Mouse (Mus musculus): ENCODE measurements at regions not wholly inside any gene's neighbourhood (a gene's known extent, or its start where the extent isn't known, plus 50 kb on each side); places are given as distances from the start of the nearest gene placed in this dataset.
"Not testable (repeated sequence)": the region's sequence is repeated elsewhere in the genome, so short reads cannot be mapped to it uniquely, and the experiment has no call there.

DNA sequence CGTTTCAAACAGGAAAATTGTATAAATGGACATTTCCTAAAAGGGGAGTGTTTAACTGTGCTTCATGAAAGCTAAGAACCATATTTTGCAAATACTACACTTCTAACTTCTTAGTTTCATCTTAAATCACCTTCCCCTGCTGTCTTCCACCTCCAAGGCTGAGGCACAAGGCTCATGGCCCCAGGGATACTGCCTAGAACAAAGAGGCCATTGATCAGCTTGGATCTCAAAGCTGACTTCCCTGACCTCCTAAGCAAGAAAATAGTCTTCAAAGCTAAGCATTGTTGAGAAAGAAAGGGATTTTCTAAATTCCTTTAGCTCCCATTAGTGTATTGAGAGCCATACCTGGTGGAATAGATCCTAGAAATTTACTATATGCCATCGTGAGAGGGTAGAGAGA lies 501.6 kb downstream of the Bnc2 start:
- Histone ChIP-seq H3K9ac (ENCODE audit: low read depth, low read length) (no peak overlapping the region), H3K9me3 (ENCODE audit: control insufficient read depth) (no peaks in the 10 kb centered on the region), H3K4me1 (replicated peaks; ENCODE audit: control insufficient read depth, insufficient read depth, low read length) (no peaks in the 10 kb centered on the region), H3K27me3 (replicated peaks; ENCODE audit: control insufficient read depth, insufficient read depth, low read length) (no peaks in the 10 kb centered on the region), H3K36me3 (ENCODE audit: control insufficient read depth, insufficient read depth) (no peaks in the 10 kb centered on the region), H3K4me3 (ENCODE audit: low read depth, low read length) (no peak overlapping the region), H3K4me2 (replicated peaks; ENCODE audit: low read depth) (no peak overlapping the region), H3K27ac (ENCODE audit: low read depth, low read length) (no peak overlapping the region)
- TF ChIP-seq CTCF (IDR thresholded peaks at IDR 0.05; ENCODE audit: low read depth), result no peak
- no peak for ATAC-seq
- 71% methylated on average over 2 of the region's 2 CpGs for WGBS

DNA sequence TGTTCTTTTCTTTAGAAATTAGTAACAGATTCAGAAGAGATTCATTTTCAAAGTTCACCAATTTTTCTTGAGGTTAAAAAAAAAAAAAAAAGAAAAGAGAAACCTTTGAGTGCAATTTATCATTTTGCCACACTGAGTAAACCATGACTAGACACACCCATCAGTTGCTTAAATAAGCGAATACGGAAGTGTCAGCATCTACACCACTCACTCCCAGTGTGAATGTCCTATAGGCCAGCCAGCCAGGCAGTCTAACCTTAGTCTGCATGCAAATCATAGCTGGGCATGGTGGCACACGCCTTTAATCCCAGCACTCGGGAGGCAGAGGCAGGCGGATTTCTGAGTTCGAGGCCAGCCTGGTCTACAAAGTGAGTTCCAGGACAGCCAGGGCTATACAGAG lies 498.6 kb downstream of the Bnc2 start:
- not testable (repeated sequence) for H3K9ac ChIP-seq (ENCODE audit: low read depth, low read length); ATAC-seq; H3K36me3 ChIP-seq (ENCODE audit: control insufficient read depth, insufficient read depth); H3K9me3 ChIP-seq (ENCODE audit: control insufficient read depth); H3K27ac ChIP-seq (ENCODE audit: low read depth, low read length); H3K4me1 ChIP-seq (replicated peaks; ENCODE audit: control insufficient read depth, insufficient read depth, low read length); H3K4me2 ChIP-seq (replicated peaks; ENCODE audit: low read depth); H3K27me3 ChIP-seq (replicated peaks; ENCODE audit: control insufficient read depth, insufficient read depth, low read length); H3K4me3 ChIP-seq (ENCODE audit: low read depth, low read length)
- 76% methylated on average over 6 of the region's 6 CpGs for WGBS

DNA sequence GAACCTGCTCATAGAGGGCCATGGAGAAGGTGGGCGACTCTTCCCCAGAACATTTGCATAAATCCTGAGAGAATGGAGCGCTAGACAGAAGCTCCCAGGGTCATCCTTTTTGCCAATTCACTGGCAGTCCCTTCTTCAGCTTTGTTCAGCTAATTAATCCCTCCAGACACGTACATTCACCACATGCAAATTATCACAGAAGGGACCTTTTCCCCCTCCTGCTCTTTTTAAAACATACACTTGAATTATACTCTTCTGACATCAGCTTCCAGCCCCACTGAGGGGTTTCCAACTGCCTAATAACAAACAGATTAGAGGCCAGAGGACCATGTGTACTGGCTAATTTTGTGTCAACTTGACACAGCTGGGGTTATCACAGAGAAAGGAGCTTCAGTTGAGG lies 497.2 kb downstream of the Bnc2 start:
- H3K9me3 ChIP-seq (ENCODE audit: control insufficient read depth), result 0 out of 2 replicates have a peak, but pooled peaks cover 3% of the 10 kb centered on the region
- ATAC-seq, result no peak
- no peak overlapping the region for H3K4me3 ChIP-seq (ENCODE audit: low read depth, low read length)
- H3K4me1 ChIP-seq (replicated peaks; ENCODE audit: control insufficient read depth, insufficient read depth, low read length), result no peaks in the 10 kb centered on the region
- no peaks in the 10 kb centered on the region for H3K27me3 ChIP-seq (replicated peaks; ENCODE audit: control insufficient read depth, insufficient read depth, low read length)
- TF ChIP-seq CTCF (IDR thresholded peaks at IDR 0.05; ENCODE audit: low read depth), result no peak
- no peak overlapping the region for H3K27ac ChIP-seq (ENCODE audit: low read depth, low read length)
- H3K9ac ChIP-seq (ENCODE audit: low read depth, low read length), result no peak overlapping the region
- H3K4me2 ChIP-seq (replicated peaks; ENCODE audit: low read depth), result no peak overlapping the region
- H3K36me3 ChIP-seq (ENCODE audit: control insufficient read depth, insufficient read depth), result no peaks in the 10 kb centered on the region
- WGBS, result 75% methylated on average over 3 of the region's 3 CpGs

DNA sequence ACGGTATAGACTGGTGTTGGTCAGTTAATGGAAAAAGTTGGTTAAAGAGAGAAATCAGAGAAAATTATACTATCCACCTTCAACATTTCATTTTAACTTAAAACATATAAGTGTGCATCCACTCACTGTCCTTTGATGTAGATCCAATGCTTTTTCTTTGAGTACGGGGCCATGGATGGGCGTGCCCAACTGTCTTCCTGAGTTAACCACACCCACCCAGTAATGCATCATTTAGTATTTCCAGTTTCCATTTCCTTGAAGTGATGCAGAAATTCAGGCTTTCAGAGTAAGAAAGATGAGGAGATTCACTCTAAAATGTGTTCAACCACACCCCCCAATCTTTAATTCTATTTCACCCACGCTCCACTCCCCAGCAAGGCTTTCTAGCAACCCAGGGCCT lies 490.6 kb downstream of the Bnc2 start:
- H3K4me2 ChIP-seq (replicated peaks; ENCODE audit: low read depth), result peak overlapping the region; percentile 25
- no peaks in the 10 kb centered on the region for H3K27me3 ChIP-seq (replicated peaks; ENCODE audit: control insufficient read depth, insufficient read depth, low read length)
- no peaks in the 10 kb centered on the region for H3K4me1 ChIP-seq (replicated peaks; ENCODE audit: control insufficient read depth, insufficient read depth, low read length)
- WGBS, result 48% methylated on average over 4 of the region's 4 CpGs
- H3K4me3 ChIP-seq (ENCODE audit: low read depth, low read length), result no peak overlapping the region
- no peak overlapping the region for H3K27ac ChIP-seq (ENCODE audit: low read depth, low read length)
- TF ChIP-seq CTCF (IDR thresholded peaks at IDR 0.05; ENCODE audit: low read depth), result no peak
- no peak overlapping the region for H3K9ac ChIP-seq (ENCODE audit: low read depth, low read length)
- 0 out of 2 replicates have a peak, but pooled peaks cover 3% of the 10 kb centered on the region for H3K9me3 ChIP-seq (ENCODE audit: control insufficient read depth)
- ATAC-seq, result peak; percentile 73
- no peaks in the 10 kb centered on the region for H3K36me3 ChIP-seq (ENCODE audit: control insufficient read depth, insufficient read depth)

DNA sequence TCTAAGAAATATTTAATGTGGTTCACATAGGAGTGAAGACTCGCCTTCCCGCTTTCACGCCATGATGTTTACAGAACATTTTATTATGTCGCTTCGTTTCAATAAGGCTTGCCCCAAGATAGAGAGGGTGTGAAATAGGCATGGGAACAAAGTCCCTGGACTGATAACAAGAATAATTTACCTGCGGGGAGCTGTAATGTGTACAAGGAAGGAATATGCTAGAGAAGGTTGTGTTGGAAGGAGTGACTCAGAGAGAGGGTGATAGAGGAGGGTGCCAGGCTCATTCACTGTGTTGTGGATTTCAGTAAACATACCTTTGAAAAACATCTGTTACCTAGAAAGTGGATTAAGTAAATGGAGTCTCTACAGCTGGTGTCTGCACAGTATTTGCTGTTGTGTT lies 490.2 kb downstream of the Bnc2 start:
- Histone ChIP-seq H3K27me3 (replicated peaks; ENCODE audit: control insufficient read depth, insufficient read depth, low read length) (no peaks in the 10 kb centered on the region), H3K4me3 (ENCODE audit: low read depth, low read length) (no peak overlapping the region), H3K9me3 (ENCODE audit: control insufficient read depth) (0 out of 2 replicates have a peak, but pooled peaks cover 3% of the 10 kb centered on the region), H3K4me2 (replicated peaks; ENCODE audit: low read depth) (peak overlapping the region; percentile 25; the same call in 1 of the 2 replicates), H3K27ac (ENCODE audit: low read depth, low read length) (no peak overlapping the region), H3K9ac (ENCODE audit: low read depth, low read length) (no peak overlapping the region), H3K36me3 (ENCODE audit: control insufficient read depth, insufficient read depth) (no peaks in the 10 kb centered on the region), H3K4me1 (replicated peaks; ENCODE audit: control insufficient read depth, insufficient read depth, low read length) (no peaks in the 10 kb centered on the region)
- ATAC-seq, result peak; percentile 98
- 39% methylated on average over 6 of the region's 6 CpGs for WGBS
- TF ChIP-seq CTCF (IDR thresholded peaks at IDR 0.05; ENCODE audit: low read depth), result no peak

DNA sequence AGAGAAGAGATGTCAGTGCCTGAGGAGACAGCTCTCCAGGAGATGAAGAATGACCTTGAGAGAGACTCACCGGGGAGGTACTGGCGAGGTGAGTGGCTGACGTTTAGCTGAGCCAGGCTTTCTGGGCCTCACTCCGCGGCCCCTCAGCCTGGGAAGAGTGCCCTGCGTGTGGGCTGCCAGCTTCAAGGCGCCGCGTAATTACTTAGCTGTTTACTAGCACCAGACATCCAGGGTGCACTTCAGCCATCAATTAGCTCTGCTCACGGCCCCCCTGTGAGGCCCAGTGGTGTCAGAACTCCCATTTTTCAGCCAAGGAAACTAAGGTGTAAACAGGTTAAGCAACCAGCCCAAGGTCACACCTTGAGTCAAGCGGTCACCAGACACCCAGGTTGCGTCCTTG lies 485.8 kb downstream of the Bnc2 start:
- ATAC-seq, result no peak
- no peak for TF ChIP-seq CTCF (IDR thresholded peaks at IDR 0.05; ENCODE audit: low read depth)
- Histone ChIP-seq H3K9ac (ENCODE audit: low read depth, low read length) (no peak overlapping the region), H3K27me3 (replicated peaks; ENCODE audit: control insufficient read depth, insufficient read depth, low read length) (no peaks in the 10 kb centered on the region), H3K36me3 (ENCODE audit: control insufficient read depth, insufficient read depth) (no peaks in the 10 kb centered on the region), H3K27ac (ENCODE audit: low read depth, low read length) (no peak overlapping the region), H3K4me1 (replicated peaks; ENCODE audit: control insufficient read depth, insufficient read depth, low read length) (no peaks in the 10 kb centered on the region), H3K4me3 (ENCODE audit: low read depth, low read length) (no peak overlapping the region), H3K4me2 (replicated peaks; ENCODE audit: low read depth) (no peak overlapping the region), H3K9me3 (ENCODE audit: control insufficient read depth) (no peaks in the 10 kb centered on the region)
- WGBS, result 68% methylated on average over 12 of the region's 12 CpGs

DNA sequence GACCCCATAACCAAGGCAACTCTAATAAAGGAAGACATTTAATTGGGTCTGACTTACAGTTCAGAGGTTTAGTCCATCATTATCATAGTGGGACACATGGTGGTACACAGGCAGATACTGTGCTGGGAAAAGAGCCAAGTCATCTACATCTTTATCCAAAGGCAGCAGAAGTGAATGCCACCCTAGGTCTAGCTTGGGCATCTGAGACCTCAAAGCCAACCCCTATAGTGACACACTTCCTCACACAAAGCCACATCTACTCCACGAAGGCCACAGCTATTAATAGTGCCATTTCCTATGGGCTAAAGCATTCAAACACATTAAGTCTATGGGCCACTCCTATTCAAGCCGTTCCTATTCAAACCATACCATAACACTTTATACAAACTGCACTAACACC lies 483.8 kb downstream of the Bnc2 start:
- no peak overlapping the region for H3K4me3 ChIP-seq (ENCODE audit: low read depth, low read length)
- no peaks in the 10 kb centered on the region for H3K36me3 ChIP-seq (ENCODE audit: control insufficient read depth, insufficient read depth)
- no peak overlapping the region for H3K4me2 ChIP-seq (replicated peaks; ENCODE audit: low read depth)
- no peaks in the 10 kb centered on the region for H3K27me3 ChIP-seq (replicated peaks; ENCODE audit: control insufficient read depth, insufficient read depth, low read length)
- 75% methylated on average over 2 of the region's 2 CpGs for WGBS
- no peak for TF ChIP-seq CTCF (IDR thresholded peaks at IDR 0.05; ENCODE audit: low read depth)
- H3K27ac ChIP-seq (ENCODE audit: low read depth, low read length), result no peak overlapping the region
- no peak for ATAC-seq
- no peaks in the 10 kb centered on the region for H3K9me3 ChIP-seq (ENCODE audit: control insufficient read depth)
- H3K9ac ChIP-seq (ENCODE audit: low read depth, low read length), result no peak overlapping the region
- H3K4me1 ChIP-seq (replicated peaks; ENCODE audit: control insufficient read depth, insufficient read depth, low read length), result no peaks in the 10 kb centered on the region

Data from intestine, postnatal 0 days (tissue).